Mouse (Mus musculus): ENCODE measurements around the gene Plekhb1. TPM values are rescaled to one million over a fixed set of nuclear protein-coding genes. Genes with fewer than 3 reads are reported as not detected.

Plekhb1 gene
- polyA plus RNA-seq, 1 experiment from 2014 or later = 4.2 TPM

GRCm38 (mm10) chr7:100651011-100651410 is 11.2 kb downstream of the Plekhb1 start:
- Histone ChIP-seq H3K27ac (no peak overlapping the region), H3K4me3 (no peak overlapping the region), H3K36me3 (peaks cover 11% of the 10 kb centered on the region), H3K27me3 (no peaks in the 10 kb centered on the region), H3K4me2 (replicated peaks) (no peak overlapping the region), H3K9ac (no peak overlapping the region), H3K9me3 (no peaks in the 10 kb centered on the region), H3K4me1 (no peaks in the 10 kb centered on the region)
- ATAC-seq (ENCODE audit: low FRiP score, low read depth) = no peak
- 63% methylated on average over 4 of the region's 4 CpGs for WGBS

- 82% methylated on average over 6 of the region's 6 CpGs for WGBS
- Histone ChIP-seq H3K4me1 (no peaks in the 10 kb centered on the region), H3K9me3 (no peaks in the 10 kb centered on the region), H3K36me3 (peaks cover 14% of the 10 kb centered on the region), H3K9ac (no peak overlapping the region), H3K4me2 (replicated peaks) (no peak overlapping the region), H3K27me3 (no peaks in the 10 kb centered on the region), H3K27ac (no peak overlapping the region), H3K4me3 (no peak overlapping the region)
- no peak for ATAC-seq (ENCODE audit: low FRiP score, low read depth)
Measured at GRCm38 (mm10) chr7:100650421-100650820, 11.8 kb downstream of the Plekhb1 start.

GRCm38 (mm10) chr7:100649826-100650225 is 12.4 kb downstream of the Plekhb1 start:
- H3K9ac ChIP-seq = no peak overlapping the region
- no peak overlapping the region for H3K4me3 ChIP-seq
- no peak for ATAC-seq (ENCODE audit: low FRiP score, low read depth)
- no peaks in the 10 kb centered on the region for H3K27me3 ChIP-seq
- H3K27ac ChIP-seq = no peak overlapping the region
- 61% methylated on average over 8 of the region's 8 CpGs for WGBS
- no peak overlapping the region for H3K4me2 ChIP-seq (replicated peaks)
- H3K4me1 ChIP-seq = no peaks in the 10 kb centered on the region
- peaks cover 14% of the 10 kb centered on the region for H3K36me3 ChIP-seq
- H3K9me3 ChIP-seq = no peaks in the 10 kb centered on the region

GRCm38 (mm10) chr7:100649095-100649494 is 13.1 kb downstream of the Plekhb1 start:
- Histone ChIP-seq H3K4me1 (no peaks in the 10 kb centered on the region), H3K27me3 (no peaks in the 10 kb centered on the region), H3K27ac (no peak overlapping the region), H3K4me2 (replicated peaks) (no peak overlapping the region), H3K9me3 (no peaks in the 10 kb centered on the region), H3K9ac (no peak overlapping the region), H3K36me3 (peaks cover 14% of the 10 kb centered on the region), H3K4me3 (no peak overlapping the region)
- WGBS = 82% methylated on average over 4 of the region's 4 CpGs
- no peak for ATAC-seq (ENCODE audit: low FRiP score, low read depth)

- H3K27ac ChIP-seq = no peak overlapping the region
- no peaks in the 10 kb centered on the region for H3K9me3 ChIP-seq
- H3K36me3 ChIP-seq = peaks cover 17% of the 10 kb centered on the region; the same call in 1 of the 2 replicates
- no peak overlapping the region for H3K4me3 ChIP-seq
- WGBS = 31% methylated on average over 3 of the region's 3 CpGs
- no peak for ATAC-seq (ENCODE audit: low FRiP score, low read depth)
- no peaks in the 10 kb centered on the region for H3K27me3 ChIP-seq
- no peak overlapping the region for H3K9ac ChIP-seq
- no peaks in the 10 kb centered on the region for H3K4me1 ChIP-seq
- H3K4me2 ChIP-seq (replicated peaks) = no peak overlapping the region
Measured at GRCm38 (mm10) chr7:100645147-100645546, 17.1 kb downstream of the Plekhb1 start.

- Histone ChIP-seq H3K9me3 (no peaks in the 10 kb centered on the region), H3K4me1 (no peaks in the 10 kb centered on the region), H3K27me3 (no peaks in the 10 kb centered on the region), H3K4me3 (no peak overlapping the region), H3K27ac (no peak overlapping the region), H3K36me3 (peaks cover 27% of the 10 kb centered on the region), H3K4me2 (replicated peaks) (no peak overlapping the region), H3K9ac (no peak overlapping the region)
- no peak for ATAC-seq (ENCODE audit: low FRiP score, low read depth)
- WGBS = 86% methylated on average over 4 of the region's 4 CpGs
Measured at GRCm38 (mm10) chr7:100642413-100642812, 19.8 kb downstream of the Plekhb1 start.

GRCm38 (mm10) chr7:100637657-100638056 is 24.6 kb downstream of the Plekhb1 start:
- Histone ChIP-seq H3K9ac (no peak overlapping the region), H3K4me3 (no peak overlapping the region), H3K27me3 (no peaks in the 10 kb centered on the region), H3K9me3 (no peaks in the 10 kb centered on the region), H3K4me2 (replicated peaks) (no peak overlapping the region), H3K27ac (no peak overlapping the region), H3K4me1 (no peaks in the 10 kb centered on the region), H3K36me3 (peaks cover 31% of the 10 kb centered on the region)
- 4% methylated on average over 1 of the region's 1 CpGs for WGBS
- no peak for ATAC-seq (ENCODE audit: low FRiP score, low read depth)

- Histone ChIP-seq H3K4me2 (replicated peaks) (no peak overlapping the region), H3K27me3 (no peaks in the 10 kb centered on the region), H3K9me3 (no peaks in the 10 kb centered on the region), H3K9ac (no peak overlapping the region), H3K36me3 (peaks cover 5% of the 10 kb centered on the region; the same call in 1 of the 2 replicates), H3K4me1 (peaks cover 5% of the 10 kb centered on the region), H3K4me3 (no peak overlapping the region), H3K27ac (no peak overlapping the region)
- no peak for ATAC-seq (ENCODE audit: low FRiP score, low read depth)
- 84% methylated on average over 3 of the region's 3 CpGs for WGBS
Measured at GRCm38 (mm10) chr7:100624538-100624937, 37.7 kb downstream of the Plekhb1 start.

GRCm38 (mm10) chr7:100622277-100622676 is 39.9 kb downstream of the Plekhb1 start:
- no peak overlapping the region for H3K27ac ChIP-seq
- H3K9me3 ChIP-seq = no peaks in the 10 kb centered on the region
- no peak overlapping the region for H3K4me2 ChIP-seq (replicated peaks)
- H3K27me3 ChIP-seq = no peaks in the 10 kb centered on the region
- 90% methylated on average over 2 of the region's 2 CpGs for WGBS
- H3K4me3 ChIP-seq = no peak overlapping the region
- no peak for ATAC-seq (ENCODE audit: low FRiP score, low read depth)
- H3K9ac ChIP-seq = no peak overlapping the region
- no peaks in the 10 kb centered on the region for H3K36me3 ChIP-seq
- H3K4me1 ChIP-seq = peaks cover 5% of the 10 kb centered on the region; the same call in 1 of the 2 replicates

GRCm38 (mm10) chr7:100616121-100616857 is 45.9 kb downstream of the Plekhb1 start:
- Histone ChIP-seq H3K9ac (no peak overlapping the region), H3K27me3 (no peaks in the 10 kb centered on the region), H3K27ac (no peak overlapping the region), H3K36me3 (no peaks in the 10 kb centered on the region), H3K4me3 (no peak overlapping the region), H3K4me2 (replicated peaks) (no peak overlapping the region), H3K9me3 (no peaks in the 10 kb centered on the region), H3K4me1 (no peaks in the 10 kb centered on the region)
- ATAC-seq (ENCODE audit: low FRiP score, low read depth) = no peak
- 91% methylated on average over 4 of the region's 4 CpGs for WGBS

- peak overlapping the region; percentile 89 for H3K4me2 ChIP-seq (replicated peaks)
- no peaks in the 10 kb centered on the region for H3K9me3 ChIP-seq
- H3K27me3 ChIP-seq = no peaks in the 10 kb centered on the region
- ATAC-seq (ENCODE audit: low FRiP score, low read depth) = no peak
- 26% methylated on average over 4 of the region's 4 CpGs for WGBS
- no peaks in the 10 kb centered on the region for H3K36me3 ChIP-seq
- peak overlapping the region; percentile 99 for H3K9ac ChIP-seq
- peak overlapping the region; percentile 99 for H3K4me3 ChIP-seq
- H3K4me1 ChIP-seq = peaks cover 11% of the 10 kb centered on the region
- H3K27ac ChIP-seq = no peak overlapping the region
Measured at GRCm38 (mm10) chr7:100608910-100609309, 53.3 kb downstream of the Plekhb1 start.

- Histone ChIP-seq H3K27me3 (no peaks in the 10 kb centered on the region), H3K27ac (peak within 1 kb of the TSS; percentile 99), H3K9me3 (no peaks in the 10 kb centered on the region), H3K4me2 (replicated peaks) (peak within 1 kb of the TSS; percentile 89), H3K4me1 (peaks cover 11% of the 10 kb centered on the region), H3K4me3 (peak within 1 kb of the TSS; percentile 99), H3K36me3 (no peaks in the 10 kb centered on the region), H3K9ac (peak within 1 kb of the TSS; percentile 99)
- peak; percentile 10; the same call in 1 of the 2 replicates for ATAC-seq (ENCODE audit: low FRiP score, low read depth)
- WGBS = under 1% methylated on average over 40 of the region's 43 CpGs
Measured at GRCm38 (mm10) chr7:100608130-100608741, 54.0 kb downstream of the Plekhb1 start, which contains the start of gene Mrpl48. Mrpl48 (minus strand) TSS chr7:100608301.

All from limb, embryonic 13.5 days (tissue).